Mouse (Mus musculus) embryonic facial prominence, embryonic 12.5 days (tissue): ENCODE results near the gene Cdan1. TPM values are rescaled to one million over a fixed set of nuclear protein-coding genes. Genes with fewer than 3 reads are reported as not detected.
A peak's percentile ranks its signal among the peaks of the same experiment; 100 is the strongest.

Experiments used
- ATAC-seq: fragments of 200-750 bp; cut with Nextera tagmentation; 2 replicates; pipeline ENCODE4 v1.8.0; 2017; ENCODE audit not compliant: insufficient number of reproducible peaks, insufficient read depth, low FRiP score, low TSS enrichment
- H3K27ac ChIP-seq: fragments of 300-500 bp; sonication (generic); 2 replicates; pipeline ENCODE4 v1.5.1; 2016; ENCODE audit warnings: mild to moderate bottlenecking
- H3K27me3 ChIP-seq: fragments of 300-500 bp; sonication (generic); 2 replicates; pipeline ENCODE4 v1.6.1; 2016; ENCODE audit warnings: mild to moderate bottlenecking, moderate library complexity
- H3K36me3 ChIP-seq: fragments of 300-500 bp; sonication (generic); 2 replicates; pipeline ENCODE4 v1.6.1; 2016; ENCODE audit warnings: mild to moderate bottlenecking
- H3K4me1 ChIP-seq: fragments of 300-500 bp; sonication (generic); 2 replicates; pipeline ENCODE4 v1.6.1; 2016
- H3K4me2 ChIP-seq: fragments of 300-500 bp; sonication (generic); replicated peaks from 2 replicates; pipeline ENCODE4 v1.6.1; 2016; ENCODE audit warnings: mild to moderate bottlenecking, moderate library complexity
- H3K4me3 ChIP-seq: fragments of 300-500 bp; sonication (generic); 2 replicates; pipeline ENCODE4 v1.5.1; 2016; ENCODE audit warnings: mild to moderate bottlenecking
- H3K9ac ChIP-seq: fragments of 300-500 bp; sonication (generic); 2 replicates; pipeline ENCODE4 v1.6.1; 2016; ENCODE audit warnings: mild to moderate bottlenecking, moderate library complexity
- H3K9me3 ChIP-seq: fragments of 300-500 bp; sonication (generic); 2 replicates; pipeline ENCODE4 v1.6.1; 2016; ENCODE audit warnings: mild to moderate bottlenecking, moderate library complexity
- WGBS: fragments of 180-500 bp; shearing (Covaris S2); methylation state at CpG from one replicate; pipeline ENCODE4 v1.1.7; 2016; 5-methylcytosine and 5-hydroxymethylcytosine counted together
- polyA plus RNA-seq: library from polyadenylated mRNA; unstranded; fragments of >200 nt; fragmentation: Nextera tagmentation; extraction: Ambion mirVana; gene quantifications from 2 replicates; pipeline ENCODE4 v1.2.1, GENCODE M21; 2016

Cdan1 gene
- polyA plus RNA-seq = 12.1 and 12.3 TPM in 2 replicates

DNA sequence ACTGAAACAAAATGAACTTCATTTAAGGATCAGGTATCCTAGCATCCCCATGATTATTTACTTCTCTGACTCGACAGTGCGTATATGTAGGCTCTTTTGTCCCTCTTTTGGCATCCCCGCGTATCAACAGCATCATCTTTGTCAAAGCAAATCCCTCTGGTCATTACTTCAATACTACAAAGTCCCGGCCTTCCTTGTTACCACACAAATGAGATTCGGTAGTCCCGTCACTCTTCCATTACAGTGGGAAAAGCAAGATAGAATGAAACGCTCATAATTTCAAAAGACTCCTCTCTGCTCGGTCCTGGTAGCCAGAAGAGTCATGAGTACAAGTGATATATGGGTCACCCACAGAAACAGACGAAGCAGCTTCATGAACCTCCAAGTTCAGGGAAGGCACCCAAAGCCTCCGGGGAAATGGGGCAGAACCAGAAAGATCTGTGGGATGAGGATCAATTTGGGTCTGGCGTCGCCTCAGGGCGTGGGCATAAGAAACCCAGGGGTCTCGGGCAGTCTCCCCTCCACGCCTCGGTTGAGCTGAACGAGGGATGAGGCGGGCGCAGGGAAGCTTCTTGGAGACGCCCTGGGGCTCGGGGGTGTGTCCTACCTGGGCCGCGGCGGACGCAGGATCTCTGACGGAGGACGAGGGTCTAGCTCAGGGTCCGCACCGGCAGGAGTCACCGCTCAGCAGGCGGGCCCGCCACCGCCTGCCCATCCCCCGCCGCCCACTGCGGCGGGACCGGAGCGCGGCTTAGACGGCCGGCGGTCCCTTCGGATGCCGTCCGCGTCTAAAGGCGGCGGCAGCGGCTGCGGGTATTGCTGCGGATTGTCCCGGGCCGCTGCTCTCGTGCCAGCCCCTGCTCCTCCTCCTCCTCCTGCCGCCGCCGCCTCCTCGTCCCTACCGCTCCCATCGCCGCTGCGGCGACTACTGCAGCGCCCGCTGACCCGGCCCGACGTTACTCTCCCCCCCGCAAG is at the start of gene Cdan1:
Cdan1 (minus strand) TSS at position 680 of the 975 bp plus-strand sequence.
- Histone ChIP-seq H3K27ac (peak within 1 kb of the TSS; percentile 64; the same call in 1 of the 2 replicates), H3K9me3 (no peaks in the 10 kb centered on the region), H3K9ac (peak within 1 kb of the TSS; percentile 79), H3K4me1 (0 out of 2 replicates have a peak, but pooled peaks cover 5% of the 10 kb centered on the region), H3K27me3 (no peaks in the 10 kb centered on the region), H3K4me2 (peak within 1 kb of the TSS; percentile 69), H3K4me3 (peak within 1 kb of the TSS; percentile 86), H3K36me3 (no peaks in the 10 kb centered on the region)
- peak; percentile 49 for ATAC-seq
- WGBS = under 1% methylated on average over 62 of the region's 71 CpGs

DNA sequence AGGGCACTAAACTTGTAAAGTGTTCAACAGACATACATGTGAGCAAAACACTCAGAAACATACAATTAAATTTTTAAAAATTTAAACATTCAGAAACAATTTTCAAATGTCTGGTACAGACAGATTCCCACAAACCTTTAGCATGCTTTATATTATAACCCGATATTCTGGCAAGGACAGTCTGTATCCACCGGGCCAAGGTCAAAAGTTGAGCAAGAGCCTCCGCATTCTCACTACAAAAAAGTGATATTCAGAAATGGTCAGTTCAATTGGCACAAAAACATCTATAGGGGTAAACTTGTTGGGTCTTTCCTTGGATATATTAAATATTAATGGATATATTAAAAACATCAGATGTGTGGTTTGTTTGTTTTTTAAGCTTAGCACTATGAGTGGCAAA is 46.4 kb upstream of the Cdan1 start:
- Histone ChIP-seq H3K36me3 (peaks cover 70% of the 10 kb centered on the region), H3K4me3 (no peak overlapping the region), H3K27me3 (no peaks in the 10 kb centered on the region), H3K4me2 (no peak overlapping the region), H3K27ac (no peak overlapping the region), H3K4me1 (no peaks in the 10 kb centered on the region), H3K9ac (no peak overlapping the region), H3K9me3 (no peaks in the 10 kb centered on the region)
- no peak for ATAC-seq
- WGBS = 94% methylated on average over 3 of the region's 3 CpGs

GRCm38 (mm10) chr2:120887601-120888000 is 37.7 kb upstream of the Cdan1 start:
- Histone ChIP-seq H3K27ac (no peak overlapping the region), H3K4me1 (no peaks in the 10 kb centered on the region), H3K9ac (no peak overlapping the region), H3K36me3 (peaks cover 39% of the 10 kb centered on the region), H3K9me3 (no peaks in the 10 kb centered on the region), H3K27me3 (no peaks in the 10 kb centered on the region), H3K4me2 (no peak overlapping the region), H3K4me3 (no peak overlapping the region)
- no peak for ATAC-seq
- WGBS = 86% methylated on average over 5 of the region's 5 CpGs

- Histone ChIP-seq H3K36me3 (peaks cover 52% of the 10 kb centered on the region), H3K4me2 (no peak overlapping the region), H3K27me3 (no peaks in the 10 kb centered on the region), H3K27ac (no peak overlapping the region), H3K9ac (no peak overlapping the region), H3K4me3 (no peak overlapping the region), H3K4me1 (no peaks in the 10 kb centered on the region), H3K9me3 (no peaks in the 10 kb centered on the region)
- 91% methylated on average over 2 of the region's 2 CpGs for WGBS
- no peak for ATAC-seq
These were observed 23.3 kb upstream of the Cdan1 start for GRCm38 (mm10) chr2:120873192-120873591.

- H3K27me3 ChIP-seq = no peaks in the 10 kb centered on the region
- H3K4me2 ChIP-seq = no peak overlapping the region
- H3K9me3 ChIP-seq = no peaks in the 10 kb centered on the region
- no peak overlapping the region for H3K4me3 ChIP-seq
- peaks cover 53% of the 10 kb centered on the region for H3K36me3 ChIP-seq
- no peak overlapping the region for H3K9ac ChIP-seq
- no peak overlapping the region for H3K27ac ChIP-seq
- 88% methylated on average over 9 of the region's 9 CpGs for WGBS
- ATAC-seq = no peak
- no peaks in the 10 kb centered on the region for H3K4me1 ChIP-seq
These were observed 21.8 kb upstream of the Cdan1 start for GRCm38 (mm10) chr2:120871447-120872336.

- no peaks in the 10 kb centered on the region for H3K9me3 ChIP-seq
- peaks cover 57% of the 10 kb centered on the region for H3K36me3 ChIP-seq
- 86% methylated on average over 5 of the region's 5 CpGs for WGBS
These were observed 17.4 kb upstream of the Cdan1 start for GRCm38 (mm10) chr2:120867336-120867735.

GRCm38 (mm10) chr2:120866561-120866960 is 16.6 kb upstream of the Cdan1 start:
- Histone ChIP-seq H3K4me3 (no peak overlapping the region), H3K4me1 (no peaks in the 10 kb centered on the region), H3K9me3 (no peaks in the 10 kb centered on the region), H3K9ac (no peak overlapping the region), H3K36me3 (peaks cover 56% of the 10 kb centered on the region), H3K27ac (no peak overlapping the region), H3K27me3 (no peaks in the 10 kb centered on the region), H3K4me2 (no peak overlapping the region)
- no peak for ATAC-seq
- 11% methylated on average over 1 of the region's 1 CpGs for WGBS

More at GRCm38 (mm10) chr2:120867336-120867735, 17.4 kb upstream of the Cdan1 start:
- H3K9ac ChIP-seq = no peak overlapping the region
- no peak for ATAC-seq
- H3K4me3 ChIP-seq = no peak overlapping the region
- no peaks in the 10 kb centered on the region for H3K4me1 ChIP-seq
- H3K27ac ChIP-seq = no peak overlapping the region
- H3K27me3 ChIP-seq = no peaks in the 10 kb centered on the region
- no peak overlapping the region for H3K4me2 ChIP-seq

DNA sequence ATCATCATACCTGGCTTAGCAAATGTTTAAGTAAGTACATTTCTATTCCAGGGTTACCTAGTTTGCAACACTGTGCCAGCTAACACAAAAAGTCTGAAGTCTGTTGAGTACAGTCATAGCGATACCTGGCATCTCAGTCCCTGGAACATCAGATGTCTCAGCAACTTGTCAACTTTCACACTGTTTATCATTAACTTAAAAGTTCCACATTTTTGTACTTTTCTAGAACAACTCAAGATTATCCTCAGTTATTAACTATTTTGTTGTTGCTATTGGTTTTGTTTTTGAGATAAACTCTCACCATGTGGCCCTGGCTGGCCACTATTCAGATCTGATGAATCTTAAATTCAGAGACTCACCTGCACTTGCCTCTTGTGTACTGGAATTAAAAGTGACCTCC is 13.5 kb upstream of the Cdan1 start:
- 96% methylated on average over 1 of the region's 1 CpGs for WGBS

DNA sequence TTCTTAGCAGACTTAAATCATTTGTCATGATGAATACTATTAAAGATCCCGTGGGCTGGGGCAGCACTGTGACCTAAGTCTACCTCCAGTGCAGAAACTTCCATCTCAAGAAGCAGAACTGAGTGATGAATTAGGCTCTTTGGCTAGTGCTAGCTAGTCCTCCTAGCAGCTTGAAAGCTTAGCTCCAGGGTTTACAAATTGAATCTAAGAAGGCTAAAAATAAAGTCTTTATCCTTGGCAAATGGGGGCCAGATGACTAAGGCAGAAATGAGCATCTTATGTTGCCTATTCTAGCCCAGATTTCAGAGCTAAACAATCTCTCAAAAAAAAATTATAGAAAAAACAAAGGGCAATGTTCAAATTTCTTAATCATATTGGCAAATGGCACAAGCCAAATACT is 10.8 kb upstream of the Cdan1 start:
- Histone ChIP-seq H3K27me3 (no peaks in the 10 kb centered on the region), H3K4me1 (no peaks in the 10 kb centered on the region), H3K4me3 (no peak overlapping the region), H3K9ac (no peak overlapping the region), H3K36me3 (peaks cover 35% of the 10 kb centered on the region), H3K9me3 (no peaks in the 10 kb centered on the region), H3K4me2 (no peak overlapping the region), H3K27ac (no peak overlapping the region)
- 76% methylated on average over 1 of the region's 1 CpGs for WGBS
- ATAC-seq = no peak

More for the DNA sequence above, 13.5 kb upstream of the Cdan1 start:
- Histone ChIP-seq H3K36me3 (peaks cover 51% of the 10 kb centered on the region), H3K27me3 (no peaks in the 10 kb centered on the region), H3K4me3 (no peak overlapping the region), H3K4me1 (no peaks in the 10 kb centered on the region), H3K27ac (no peak overlapping the region), H3K9ac (no peak overlapping the region), H3K9me3 (no peaks in the 10 kb centered on the region), H3K4me2 (no peak overlapping the region)
- ATAC-seq = no peak

DNA sequence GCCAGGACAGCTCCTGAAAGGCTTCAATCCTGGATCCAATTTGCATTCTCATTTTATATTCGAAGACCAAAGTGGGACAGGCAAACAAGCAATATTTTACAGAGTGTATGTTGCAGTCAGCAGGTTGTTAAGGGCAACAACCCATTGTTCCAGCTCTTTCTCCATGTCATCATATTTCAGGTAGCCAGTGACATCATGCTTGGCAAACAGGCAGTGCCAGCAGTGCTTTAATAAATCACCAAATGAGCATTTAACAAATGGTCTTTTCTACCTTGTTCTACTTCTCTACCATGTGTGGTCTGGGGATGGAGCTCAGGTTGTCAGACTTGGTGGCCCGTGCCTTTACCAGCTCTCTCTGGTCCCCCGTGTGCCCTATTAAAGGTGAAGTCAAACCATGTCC is 8.2 kb upstream of the Cdan1 start:
- Histone ChIP-seq H3K9me3 (no peaks in the 10 kb centered on the region), H3K27me3 (no peaks in the 10 kb centered on the region), H3K4me3 (no peak overlapping the region), H3K9ac (no peak overlapping the region), H3K27ac (no peak overlapping the region), H3K4me2 (no peak overlapping the region), H3K4me1 (no peaks in the 10 kb centered on the region), H3K36me3 (peaks cover 19% of the 10 kb centered on the region)
- WGBS = 83% methylated on average over 3 of the region's 3 CpGs
- ATAC-seq = no peak

GRCm38 (mm10) chr2:120853151-120853550 is 3.2 kb upstream of the Cdan1 start:
- no peaks in the 10 kb centered on the region for H3K9me3 ChIP-seq
- no peak overlapping the region for H3K4me2 ChIP-seq
- H3K4me3 ChIP-seq = no peak overlapping the region
- H3K9ac ChIP-seq = no peak overlapping the region
- no peak for ATAC-seq
- H3K27ac ChIP-seq = no peak overlapping the region
- H3K36me3 ChIP-seq = no peaks in the 10 kb centered on the region
- no peaks in the 10 kb centered on the region for H3K27me3 ChIP-seq
- WGBS = 76% methylated on average over 3 of the region's 3 CpGs
- 0 out of 2 replicates have a peak, but pooled peaks cover 5% of the 10 kb centered on the region for H3K4me1 ChIP-seq
